Mouse (Mus musculus): ENCODE results near the gene Gm7544. TPM values are rescaled to one million over a fixed set of nuclear protein-coding genes. Genes with fewer than 3 reads are reported as not detected.
"Not testable (repeated sequence)": the region's sequence is repeated elsewhere in the genome, so short reads cannot be mapped to it uniquely, and the experiment has no call there.

Gm7544 gene
- polyA plus RNA-seq, 1 experiment from 2014 or later: not detected

DNA sequence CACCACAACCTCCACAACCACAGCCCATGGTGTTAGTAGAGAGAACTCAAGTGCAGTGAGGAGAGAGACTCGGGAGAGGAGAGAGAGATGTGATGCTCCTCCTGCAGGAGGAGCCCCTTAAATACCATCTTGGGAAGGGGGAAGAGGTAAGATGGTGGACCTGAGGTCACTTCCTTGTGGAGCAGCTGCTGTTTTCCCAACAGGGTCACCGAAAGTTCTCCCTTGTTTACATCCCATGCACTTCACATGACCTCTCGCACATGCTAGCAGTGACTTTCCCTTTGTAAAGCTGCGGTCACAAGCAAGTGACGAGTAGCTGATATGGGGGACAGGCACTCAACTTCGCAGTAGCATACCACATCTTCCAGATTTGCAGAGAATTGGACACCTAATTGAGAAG, 12.5 kb downstream of the Gm7544 start, which contains the start of gene A030003K21Rik:
Gene A030003K21Rik, minus strand, starts transcription at position 94 of the 400 bp plus-strand sequence.
- not testable (repeated sequence) for H3K27me3 ChIP-seq (replicated peaks; ENCODE audit: control insufficient read depth, insufficient read depth, low read length); H3K36me3 ChIP-seq (ENCODE audit: control insufficient read depth, insufficient read depth, low read length); H3K9ac ChIP-seq (ENCODE audit: low read depth, low read length); H3K9me3 ChIP-seq (ENCODE audit: control insufficient read depth, low read length); H3K4me1 ChIP-seq (ENCODE audit: control insufficient read depth, insufficient read depth, low read length); H3K4me3 ChIP-seq (ENCODE audit: low read depth, low read length); DNase-seq (ENCODE audit: low spot score); H3K27ac ChIP-seq (replicated peaks; ENCODE audit: low read depth, low read length); ATAC-seq (ENCODE audit: low read depth); H3K4me2 ChIP-seq (ENCODE audit: low read depth, low read length)
- WGBS: no CpG with 5 or more reads among the region's 6 CpGs

DNA sequence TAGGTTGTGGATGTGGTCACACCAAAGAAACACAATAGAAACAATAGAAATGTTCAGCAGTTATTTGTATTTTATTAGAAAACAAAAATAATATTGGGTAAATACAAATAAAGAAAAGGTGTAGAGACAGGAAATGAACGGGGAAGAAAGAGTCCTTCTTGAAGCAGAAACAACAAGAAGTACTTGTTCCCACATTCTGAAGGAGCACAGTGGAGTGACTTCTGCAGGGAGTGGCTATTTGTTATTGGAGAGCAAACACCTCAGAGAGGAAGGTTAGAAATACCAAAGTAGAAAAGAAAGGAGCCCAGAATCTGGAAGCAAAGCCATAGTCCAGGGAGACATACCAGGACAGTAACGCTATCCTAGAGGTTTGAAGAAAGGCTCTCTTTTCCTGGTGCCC, 13.3 kb downstream of the Gm7544 start:
- WGBS: 83% methylated on average over 1 of the region's 2 CpGs
- H3K4me2 ChIP-seq (ENCODE audit: low read depth, low read length); H3K36me3 ChIP-seq (ENCODE audit: control insufficient read depth, insufficient read depth, low read length); H3K9me3 ChIP-seq (ENCODE audit: control insufficient read depth, low read length); H3K9ac ChIP-seq (ENCODE audit: low read depth, low read length); DNase-seq (ENCODE audit: low spot score); H3K4me1 ChIP-seq (ENCODE audit: control insufficient read depth, insufficient read depth, low read length); H3K27me3 ChIP-seq (replicated peaks; ENCODE audit: control insufficient read depth, insufficient read depth, low read length); H3K27ac ChIP-seq (replicated peaks; ENCODE audit: low read depth, low read length); H3K4me3 ChIP-seq (ENCODE audit: low read depth, low read length); ATAC-seq (ENCODE audit: low read depth): not testable (repeated sequence)

DNA sequence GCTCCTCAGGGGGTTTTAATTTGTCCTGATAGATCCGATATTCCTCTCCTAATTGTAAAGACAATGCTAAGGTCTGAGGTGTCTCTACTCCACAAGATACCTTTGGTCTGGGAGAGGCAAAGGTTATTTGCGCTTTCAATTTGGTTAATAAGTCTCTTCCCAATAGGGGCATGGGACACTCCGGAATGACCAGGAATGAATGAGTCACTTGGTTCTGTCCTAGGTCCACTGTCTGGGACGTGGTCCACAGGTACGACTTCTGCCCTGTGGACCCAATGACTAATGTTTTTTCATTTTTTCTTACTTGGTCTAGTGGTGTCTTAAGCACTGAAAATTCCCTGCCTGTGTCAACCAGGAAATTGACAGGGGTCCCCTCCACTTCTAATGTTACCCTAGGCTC, 17.1 kb downstream of the Gm7544 start:
- H3K27ac ChIP-seq (replicated peaks; ENCODE audit: low read depth, low read length): no peak overlapping the region
- ATAC-seq (ENCODE audit: low read depth) (no peak), DNase-seq (ENCODE audit: low spot score) (no peak)
- H3K27me3 ChIP-seq (replicated peaks; ENCODE audit: control insufficient read depth, insufficient read depth, low read length): no peaks in the 10 kb centered on the region
- H3K4me1 ChIP-seq (ENCODE audit: control insufficient read depth, insufficient read depth, low read length): no peaks in the 10 kb centered on the region
- no peak overlapping the region for H3K9ac ChIP-seq (ENCODE audit: low read depth, low read length)
- no peak overlapping the region for H3K4me2 ChIP-seq (ENCODE audit: low read depth, low read length)
- 96% methylated on average over 5 of the region's 5 CpGs for WGBS
- H3K36me3 ChIP-seq (ENCODE audit: control insufficient read depth, insufficient read depth, low read length): no peaks in the 10 kb centered on the region
- H3K4me3 ChIP-seq (ENCODE audit: low read depth, low read length): no peak overlapping the region
- H3K9me3 ChIP-seq (ENCODE audit: control insufficient read depth, low read length): 0 out of 2 replicates have a peak, but pooled peaks cover 6% of the 10 kb centered on the region

DNA sequence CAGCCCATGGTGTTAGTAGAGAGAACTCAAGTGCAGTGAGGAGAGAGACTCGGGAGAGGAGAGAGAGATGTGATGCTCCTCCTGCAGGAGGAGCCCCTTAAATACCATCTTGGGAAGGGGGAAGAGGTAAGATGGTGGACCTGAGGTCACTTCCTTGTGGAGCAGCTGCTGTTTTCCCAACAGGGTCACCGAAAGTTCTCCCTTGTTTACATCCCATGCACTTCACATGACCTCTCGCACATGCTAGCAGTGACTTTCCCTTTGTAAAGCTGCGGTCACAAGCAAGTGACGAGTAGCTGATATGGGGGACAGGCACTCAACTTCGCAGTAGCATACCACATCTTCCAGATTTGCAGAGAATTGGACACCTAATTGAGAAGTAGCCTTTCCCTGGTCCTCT, 24.5 kb downstream of the Gm7544 start, which contains the start of gene Gm6217:
Gene Gm6217, minus strand, starts transcription at position 74 of the 400 bp plus-strand sequence.
- H3K4me3 ChIP-seq (ENCODE audit: low read depth, low read length); H3K4me1 ChIP-seq (ENCODE audit: control insufficient read depth, insufficient read depth, low read length); H3K9me3 ChIP-seq (ENCODE audit: control insufficient read depth, low read length); H3K27ac ChIP-seq (replicated peaks; ENCODE audit: low read depth, low read length); ATAC-seq (ENCODE audit: low read depth); H3K4me2 ChIP-seq (ENCODE audit: low read depth, low read length); H3K27me3 ChIP-seq (replicated peaks; ENCODE audit: control insufficient read depth, insufficient read depth, low read length); H3K9ac ChIP-seq (ENCODE audit: low read depth, low read length); H3K36me3 ChIP-seq (ENCODE audit: control insufficient read depth, insufficient read depth, low read length); DNase-seq (ENCODE audit: low spot score): not testable (repeated sequence)
- WGBS: no CpG with 5 or more reads among the region's 6 CpGs

DNA sequence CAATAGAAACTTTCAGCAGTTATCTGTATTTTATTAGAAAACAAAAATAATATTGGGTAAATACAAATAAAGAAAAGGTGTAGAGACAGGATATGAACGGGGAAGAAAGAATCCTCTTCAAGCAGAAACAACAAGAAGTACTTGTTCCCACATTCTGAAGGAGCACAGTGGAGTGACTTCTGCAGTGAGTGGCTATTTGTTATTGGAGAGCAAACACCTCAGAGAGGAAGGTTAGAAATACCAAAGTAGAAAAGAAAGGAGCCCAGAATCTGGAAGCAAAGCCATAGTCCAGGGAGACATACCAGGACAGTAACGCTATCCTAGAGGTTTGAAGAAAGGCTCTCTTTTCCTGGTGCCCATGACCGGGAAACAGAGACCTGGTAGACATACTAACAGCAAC, 25.3 kb downstream of the Gm7544 start:
- H3K36me3 ChIP-seq (ENCODE audit: control insufficient read depth, insufficient read depth, low read length); H3K27me3 ChIP-seq (replicated peaks; ENCODE audit: control insufficient read depth, insufficient read depth, low read length); H3K9me3 ChIP-seq (ENCODE audit: control insufficient read depth, low read length); H3K9ac ChIP-seq (ENCODE audit: low read depth, low read length); H3K4me1 ChIP-seq (ENCODE audit: control insufficient read depth, insufficient read depth, low read length); ATAC-seq (ENCODE audit: low read depth); H3K27ac ChIP-seq (replicated peaks; ENCODE audit: low read depth, low read length); H3K4me2 ChIP-seq (ENCODE audit: low read depth, low read length); DNase-seq (ENCODE audit: low spot score); H3K4me3 ChIP-seq (ENCODE audit: low read depth, low read length): not testable (repeated sequence)
- WGBS: 75% methylated on average over 1 of the region's 3 CpGs

DNA sequence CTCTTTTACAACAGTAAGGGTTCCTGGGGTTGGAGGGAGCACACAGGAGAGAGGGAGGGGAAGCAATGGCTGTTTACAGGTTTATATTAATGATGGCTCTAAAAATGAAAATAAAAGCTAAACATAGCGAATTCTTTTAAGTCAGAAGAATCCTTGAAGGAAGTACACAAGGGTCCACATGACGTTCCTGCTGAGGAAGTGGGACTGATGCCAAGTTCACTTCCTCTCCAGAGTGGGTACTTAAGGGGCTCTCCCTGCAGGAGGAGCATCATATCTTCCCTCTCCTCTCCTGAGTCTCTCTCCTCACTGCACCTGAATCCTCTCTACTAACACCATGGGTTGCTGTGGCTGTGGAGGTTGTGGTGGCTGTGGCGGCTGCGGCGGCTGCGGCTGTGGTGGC, 31.2 kb downstream of the Gm7544 start, which contains the start of gene A030014E15Rik:
Gene A030014E15Rik, plus strand, starts transcription at position 268 of the 400 bp plus-strand sequence.
- WGBS: 78% methylated on average over 6 of the region's 6 CpGs
- H3K4me1 ChIP-seq (ENCODE audit: control insufficient read depth, insufficient read depth, low read length): no peaks in the 10 kb centered on the region
- peak; percentile 8 for DNase-seq (ENCODE audit: low spot score)
- no peak within 1 kb of the TSS for H3K27ac ChIP-seq (replicated peaks; ENCODE audit: low read depth, low read length)
- H3K36me3 ChIP-seq (ENCODE audit: control insufficient read depth, insufficient read depth, low read length): no peaks in the 10 kb centered on the region
- no peak for ATAC-seq (ENCODE audit: low read depth)
- H3K9ac ChIP-seq (ENCODE audit: low read depth, low read length): no peak within 1 kb of the TSS
- H3K9me3 ChIP-seq (ENCODE audit: control insufficient read depth, low read length): no peaks in the 10 kb centered on the region
- no peak within 1 kb of the TSS for H3K4me2 ChIP-seq (ENCODE audit: low read depth, low read length)
- no peak within 1 kb of the TSS for H3K4me3 ChIP-seq (ENCODE audit: low read depth, low read length)
- no peaks in the 10 kb centered on the region for H3K27me3 ChIP-seq (replicated peaks; ENCODE audit: control insufficient read depth, insufficient read depth, low read length)

DNA sequence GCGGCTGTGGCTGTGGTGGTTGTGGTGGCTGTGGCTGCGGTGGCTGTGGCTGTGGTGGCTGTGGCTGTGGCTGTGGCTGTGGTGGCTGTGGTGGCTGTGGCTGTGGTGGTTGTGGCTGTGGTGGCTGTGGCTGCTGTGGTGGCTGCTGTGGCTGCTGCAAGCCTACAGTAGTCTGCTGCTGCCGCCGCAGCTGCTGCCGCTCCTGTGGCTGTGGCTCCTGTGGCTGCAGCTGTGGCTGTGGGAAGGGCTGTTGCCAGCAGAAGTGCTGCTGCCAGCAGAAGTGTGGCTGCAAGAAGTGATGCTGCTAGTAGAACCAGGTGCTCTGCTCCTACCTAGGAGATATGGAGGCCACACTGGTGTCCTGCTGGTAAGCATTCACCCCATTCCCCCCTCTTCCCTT, 42.4 kb downstream of the Gm7544 start:
- not testable (repeated sequence) for DNase-seq (ENCODE audit: low spot score); H3K9ac ChIP-seq (ENCODE audit: low read depth, low read length); H3K36me3 ChIP-seq (ENCODE audit: control insufficient read depth, insufficient read depth, low read length); H3K27me3 ChIP-seq (replicated peaks; ENCODE audit: control insufficient read depth, insufficient read depth, low read length); H3K4me2 ChIP-seq (ENCODE audit: low read depth, low read length); H3K27ac ChIP-seq (replicated peaks; ENCODE audit: low read depth, low read length); H3K9me3 ChIP-seq (ENCODE audit: control insufficient read depth, low read length); H3K4me1 ChIP-seq (ENCODE audit: control insufficient read depth, insufficient read depth, low read length); ATAC-seq (ENCODE audit: low read depth); H3K4me3 ChIP-seq (ENCODE audit: low read depth, low read length)
- whole genome bisulfite sequencing: 95% methylated on average over 3 of the region's 5 CpGs

DNA sequence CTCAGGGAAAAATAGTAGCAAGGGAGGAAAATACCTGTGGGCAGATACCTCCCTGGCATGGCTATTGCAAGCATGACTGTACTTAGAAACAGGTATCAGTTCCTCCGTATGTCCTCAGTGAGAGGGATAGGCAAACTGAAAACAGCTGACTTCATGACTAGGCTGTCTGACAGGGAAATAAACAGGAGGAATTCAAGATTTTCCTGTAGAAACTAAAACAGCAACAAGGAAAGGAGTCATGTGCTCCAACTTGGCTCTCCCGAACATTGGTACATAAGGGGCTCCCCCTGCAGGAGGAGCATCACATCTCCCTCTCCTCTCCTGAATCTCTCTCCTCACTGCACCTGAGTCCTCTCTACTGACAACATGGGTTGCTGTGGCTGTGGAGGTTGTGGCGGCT, 42.8 kb downstream of the Gm7544 start, which contains the start of gene A030005L19Rik:
Gene A030005L19Rik, plus strand, starts transcription at position 301 of the 400 bp plus-strand sequence.
- no peak for ATAC-seq (ENCODE audit: low read depth)
- Histone ChIP-seq H3K9me3 (ENCODE audit: control insufficient read depth, low read length) (no peaks in the 10 kb centered on the region), H3K27me3 (replicated peaks; ENCODE audit: control insufficient read depth, insufficient read depth, low read length) (no peaks in the 10 kb centered on the region), H3K4me1 (ENCODE audit: control insufficient read depth, insufficient read depth, low read length) (no peaks in the 10 kb centered on the region), H3K9ac (ENCODE audit: low read depth, low read length) (no peak within 1 kb of the TSS), H3K27ac (replicated peaks; ENCODE audit: low read depth, low read length) (no peak within 1 kb of the TSS), H3K4me3 (ENCODE audit: low read depth, low read length) (no peak within 1 kb of the TSS), H3K4me2 (ENCODE audit: low read depth, low read length) (no peak within 1 kb of the TSS), H3K36me3 (ENCODE audit: control insufficient read depth, insufficient read depth, low read length) (no peaks in the 10 kb centered on the region)
- no peak for DNase-seq (ENCODE audit: low spot score)
- WGBS: 81% methylated on average over 3 of the region's 3 CpGs

DNA sequence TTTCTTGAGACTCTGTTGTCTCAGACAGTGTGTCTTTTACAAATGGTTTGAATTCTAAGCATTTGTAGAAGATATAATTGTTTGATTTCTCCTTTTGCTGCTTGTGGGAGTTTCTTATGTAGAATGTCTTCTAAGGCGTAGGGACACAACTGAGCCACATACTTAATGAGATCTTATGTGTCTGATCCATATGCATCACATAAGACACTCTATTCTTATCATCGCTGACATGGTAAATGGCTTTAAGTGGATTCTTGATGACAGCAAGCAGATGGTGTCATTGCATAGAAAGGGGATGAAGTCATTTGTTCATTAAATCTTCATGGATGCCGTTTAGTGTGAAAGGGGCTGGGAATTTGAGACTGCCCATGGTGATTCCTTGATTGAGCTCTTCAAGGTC, 49.9 kb downstream of the Gm7544 start:
- peak; percentile 13 for DNase-seq (ENCODE audit: low spot score)
- peak; percentile 35; the same call in 1 of the 2 replicates for ATAC-seq (ENCODE audit: low read depth)
- H3K27ac ChIP-seq (replicated peaks; ENCODE audit: low read depth, low read length): no peak overlapping the region
- no peaks in the 10 kb centered on the region for H3K27me3 ChIP-seq (replicated peaks; ENCODE audit: control insufficient read depth, insufficient read depth, low read length)
- no peaks in the 10 kb centered on the region for H3K9me3 ChIP-seq (ENCODE audit: control insufficient read depth, low read length)
- H3K4me2 ChIP-seq (ENCODE audit: low read depth, low read length): no peak overlapping the region
- 67% methylated on average over 3 of the region's 3 CpGs for WGBS
- no peak overlapping the region for H3K4me3 ChIP-seq (ENCODE audit: low read depth, low read length)
- no peaks in the 10 kb centered on the region for H3K4me1 ChIP-seq (ENCODE audit: control insufficient read depth, insufficient read depth, low read length)
- peaks cover 21% of the 10 kb centered on the region for H3K36me3 ChIP-seq (ENCODE audit: control insufficient read depth, insufficient read depth, low read length)
- no peak overlapping the region for H3K9ac ChIP-seq (ENCODE audit: low read depth, low read length)

All from embryonic facial prominence, embryonic 14.5 days (tissue).